Mouse (Mus musculus) spleen, postnatal 4 days (tissue): Measurements from ENCODE around the gene Rps5.
"Not testable (repeated sequence)": the region's sequence is repeated elsewhere in the genome, so short reads cannot be mapped to it uniquely, and the experiment has no call there.

Experiments used
- DNase-seq, 2 experiments: peaks; one replicate each; pipeline ENCODE4 v3.0.0; 2022; ENCODE audit warnings: low spot score in 2 of 2

Rps5 gene

GRCm38 (mm10) chr7:12927693-12928589, 5.9 kb downstream of the Rps5 start:
- DNase-seq = no peak

- DNase-seq = no peak
These were observed 11.6 kb downstream of the Rps5 start for GRCm38 (mm10) chr7:12933615-12934140.

GRCm38 (mm10) chr7:12934808-12935207, 12.7 kb downstream of the Rps5 start:
- DNase-seq = no peak

GRCm38 (mm10) chr7:12937254-12937803, 15.2 kb downstream of the Rps5 start:
- DNase-seq = not testable (repeated sequence)

GRCm38 (mm10) chr7:12940599-12940998, 18.5 kb downstream of the Rps5 start:
- no peak for DNase-seq

GRCm38 (mm10) chr7:12943488-12943887, 21.4 kb downstream of the Rps5 start:
- DNase-seq = no peak

GRCm38 (mm10) chr7:12949032-12949871, 27.2 kb downstream of the Rps5 start:
- peak; percentile 89 to 90 for DNase-seq

- DNase-seq = no peak
These were observed 27.8 kb downstream of the Rps5 start for GRCm38 (mm10) chr7:12949872-12950229.

GRCm38 (mm10) chr7:12954896-12955295, 32.8 kb downstream of the Rps5 start:
- DNase-seq = no peak

GRCm38 (mm10) chr7:12957511-12957910, 35.4 kb downstream of the Rps5 start:
- DNase-seq = no peak

GRCm38 (mm10) chr7:12958948-12959347, 36.9 kb downstream of the Rps5 start:
- DNase-seq = no peak

GRCm38 (mm10) chr7:12959718-12960117, 37.6 kb downstream of the Rps5 start:
- no peak for DNase-seq

GRCm38 (mm10) chr7:12961511-12962141, 39.5 kb downstream of the Rps5 start:
- DNase-seq = peak; percentile 23 to 65

- peak; percentile 87 to 91 for DNase-seq
These were observed 43.6 kb downstream of the Rps5 start, which contains the start of gene Zfp324 for GRCm38 (mm10) chr7:12965678-12966091. TSS of gene Zfp324 (plus strand) at chr7:12965838.

GRCm38 (mm10) chr7:12966104-12966845, 44.2 kb downstream of the Rps5 start:
- peak; percentile 69 to 87 for DNase-seq

GRCm38 (mm10) chr7:12970906-12971305, 48.8 kb downstream of the Rps5 start:
- DNase-seq = no peak
